Mouse (Mus musculus) liver, embryonic 14.5 days (tissue): ENCODE measurements around the gene Pnpla7. TPM values are rescaled to one million over a fixed set of nuclear protein-coding genes. Genes with fewer than 3 reads are reported as not detected.

Source experiments
- ATAC-seq: fragments of 200-750 bp; cut with Nextera tagmentation; 2 replicates; pipeline ENCODE4 v1.8.0; 2017; ENCODE audit warnings: moderate number of reproducible peaks, mild to moderate bottlenecking, moderate library complexity; ENCODE audit not compliant: insufficient read depth
- DNase-seq, 3 experiments: peaks; one replicate each; pipeline ENCODE4 v3.0.0-alpha.2; 2012 to 2013; ENCODE audit warnings: low read depth in 3 of 3, low spot score in 3 of 3
- H3K27ac ChIP-seq: fragments of 300-500 bp; sonication (generic); 2 replicates; pipeline ENCODE4 v1.5.1; 2014; ENCODE audit warnings: moderate library complexity, mild to moderate bottlenecking, control low read depth, inconsistent platforms
- H3K27me3 ChIP-seq: fragments of 300-500 bp; sonication (generic); 2 replicates; pipeline ENCODE4 v1.6.1; 2014; ENCODE audit warnings: mild to moderate bottlenecking, low read length, moderate library complexity; ENCODE audit not compliant: control insufficient read depth, insufficient read depth
- H3K36me3 ChIP-seq: fragments of 300-500 bp; sonication (generic); replicated peaks from 2 replicates; pipeline ENCODE4 v1.6.1; 2014; ENCODE audit warnings: low read depth; ENCODE audit not compliant: control insufficient read depth, insufficient read depth
- H3K4me1 ChIP-seq, 2 experiments: fragments of 200-500 bp in 1 of 2; fragments of 300-500 bp in 1 of 2; sonication (generic) in 1 of 2; replicated peaks; 2 replicates each; pipeline ENCODE4 v1.6.1; 2012 to 2014; ENCODE audit warnings: antibody characterized with exemption in 1 of 2, inconsistent platforms in 1 of 2, low read length in 1 of 2; ENCODE audit not compliant: control insufficient read depth in 2 of 2, insufficient read depth in 2 of 2
- H3K4me2 ChIP-seq: fragments of 300-500 bp; sonication (generic); 2 replicates; pipeline ENCODE4 v1.6.1; 2014; ENCODE audit warnings: low read depth, mild to moderate bottlenecking, control low read depth, moderate library complexity
- H3K4me3 ChIP-seq, 2 experiments: fragments of 200-500 bp in 1 of 2; fragments of 300-500 bp in 1 of 2; sonication (generic) in 1 of 2; 2 replicates each; pipeline ENCODE4 v1.5.1; 2012 to 2014; ENCODE audit warnings: low read depth in 2 of 2, low read length in 2 of 2, mild to moderate bottlenecking in 2 of 2, control low read depth in 1 of 2, inconsistent platforms in 1 of 2, moderate library complexity in 1 of 2; ENCODE audit not compliant: insufficient read depth in 1 of 2
- H3K9ac ChIP-seq: fragments of 300-500 bp; sonication (generic); replicated peaks from 2 replicates; pipeline ENCODE4 v1.6.1; 2014; ENCODE audit warnings: mild to moderate bottlenecking, control low read depth, moderate library complexity
- H3K9me3 ChIP-seq: fragments of 300-500 bp; sonication (generic); 2 replicates; pipeline ENCODE4 v1.6.1; 2016; ENCODE audit warnings: low read length, mixed read lengths; ENCODE audit not compliant: control insufficient read depth
- CTCF ChIP-seq: IDR thresholded peaks from 2 replicates; pipeline ENCODE4 v1.5.1; 2016; ENCODE audit warnings: antibody characterized with exemption, low read depth, control low read depth
- EP300 ChIP-seq: IDR thresholded peaks from 2 replicates; pipeline ENCODE4 v1.6.1; 2016; ENCODE audit warnings: antibody characterized with exemption, low read depth
- WGBS: fragments of 180-500 bp; shearing (Covaris S2); extraction: QIAGEN DNeasy Blood & Tissue Kit; methylation state at CpG from one replicate; pipeline ENCODE4 v1.1.7; 2014; ENCODE audit not compliant: insufficient replicate concordance; 5-methylcytosine and 5-hydroxymethylcytosine counted together
- polyA plus RNA-seq, 2 experiments: library from polyadenylated mRNA; depleted of rRNA in 1 of 2; stranded (reverse) in 1 of 2; unstranded in 1 of 2; fragments of >200 nt; fragmentation: Nextera tagmentation in 1 of 2; extraction: Ambion mirVana in 1 of 2; gene quantifications; 2 replicates each; pipeline versions ENCODE4 v1.2.1 to v1.2.3; 2012 to 2014

Pnpla7 gene
- polyA plus RNA-seq, 2 experiments = 9.6 to 11.0 TPM

DNA sequence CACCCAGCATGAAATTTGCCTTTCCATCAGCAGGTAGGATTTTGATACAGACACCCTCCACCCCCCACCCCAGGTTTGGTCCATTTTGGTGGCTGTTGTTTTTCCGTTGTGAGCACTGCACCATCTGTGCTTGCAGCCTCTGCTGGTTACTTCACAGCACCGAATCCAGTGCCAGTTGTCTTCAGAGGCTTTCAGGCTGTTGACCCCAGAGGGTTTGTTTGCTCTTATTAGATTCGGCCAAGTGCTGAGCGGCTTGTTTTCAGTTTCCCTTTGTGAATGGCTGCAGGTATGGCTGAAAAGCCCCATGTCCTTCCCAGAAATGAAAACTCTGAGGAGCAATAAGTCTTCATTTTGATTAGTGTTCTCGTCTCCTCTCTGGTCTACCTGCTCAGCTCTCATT lies 64.3 kb downstream of the Pnpla7 start:
- DNase-seq (no peak), ATAC-seq (no peak)
- Histone ChIP-seq H3K27me3 (no peaks in the 10 kb centered on the region), H3K4me1 (no peaks in the 10 kb centered on the region), H3K9me3 (no peaks in the 10 kb centered on the region), H3K9ac (no peak overlapping the region), H3K27ac (no peak overlapping the region), H3K36me3 (no peaks in the 10 kb centered on the region; the same call in 1 of the 2 replicates), H3K4me3 (no peak overlapping the region), H3K4me2 (no peak overlapping the region)
- WGBS = 70% methylated on average over 5 of the region's 5 CpGs
- TF ChIP-seq CTCF (no peak), EP300 (no peak)

DNA sequence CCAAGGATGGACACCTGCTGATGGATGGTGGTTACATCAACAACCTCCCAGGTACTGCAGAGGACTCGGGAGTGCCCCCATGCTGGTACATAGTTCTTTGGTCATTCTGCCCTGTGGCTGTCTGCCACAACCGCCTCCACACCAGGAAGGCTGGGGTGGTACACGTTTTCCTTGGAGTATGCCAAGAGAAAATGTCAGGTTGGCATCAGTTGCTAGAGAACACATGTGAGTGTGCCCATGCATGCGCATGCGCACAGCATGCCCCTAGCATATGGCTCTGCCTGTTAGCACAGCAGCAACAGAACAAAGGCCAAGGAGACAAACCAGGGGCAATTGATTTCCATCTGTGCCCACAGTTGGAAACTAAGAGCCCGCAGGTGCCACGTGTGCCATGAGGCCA lies 75.1 kb downstream of the Pnpla7 start:
- WGBS = 81% methylated on average over 7 of the region's 7 CpGs
- Histone ChIP-seq H3K27ac (no peak overlapping the region), H3K4me2 (no peak overlapping the region), H3K9me3 (no peaks in the 10 kb centered on the region), H3K36me3 (no peaks in the 10 kb centered on the region), H3K9ac (no peak overlapping the region), H3K27me3 (no peaks in the 10 kb centered on the region), H3K4me3 (no peak overlapping the region), H3K4me1 (peaks cover 0 to 3% of the 10 kb centered on the region in 2 experiments; a peak in 2 of 4 replicates)
- DNase-seq (no peak), ATAC-seq (no peak)
- TF ChIP-seq CTCF (no peak), EP300 (no peak)

DNA sequence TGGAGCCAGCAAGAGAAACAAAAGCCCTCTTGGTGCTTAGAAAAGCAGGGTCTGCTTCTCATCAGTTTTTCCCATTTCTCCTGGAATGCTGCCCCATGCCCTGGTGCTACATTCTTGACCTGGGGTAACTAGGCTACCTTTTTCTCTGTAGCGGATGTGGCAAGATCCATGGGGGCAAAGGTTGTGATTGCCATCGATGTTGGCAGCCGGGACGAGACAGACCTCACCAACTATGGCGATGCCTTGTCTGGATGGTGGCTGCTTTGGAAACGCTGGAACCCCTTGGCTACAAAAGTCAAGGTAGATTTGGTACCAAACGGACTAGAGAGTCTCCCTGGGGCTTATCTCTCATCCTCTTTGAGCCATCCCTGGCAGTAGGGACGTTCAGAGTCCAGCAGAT lies 75.6 kb downstream of the Pnpla7 start:
- Histone ChIP-seq H3K4me1 (peaks cover 0 to 3% of the 10 kb centered on the region in 2 experiments; a peak in 2 of 4 replicates), H3K9me3 (no peaks in the 10 kb centered on the region), H3K4me3 (no peak overlapping the region), H3K4me2 (no peak overlapping the region), H3K36me3 (no peaks in the 10 kb centered on the region), H3K27ac (no peak overlapping the region), H3K27me3 (no peaks in the 10 kb centered on the region), H3K9ac (no peak overlapping the region)
- no peak for DNase-seq
- 73% methylated on average over 8 of the region's 8 CpGs for WGBS
- no peak for TF ChIP-seq CTCF
- no peak for TF ChIP-seq EP300
- no peak for ATAC-seq

DNA sequence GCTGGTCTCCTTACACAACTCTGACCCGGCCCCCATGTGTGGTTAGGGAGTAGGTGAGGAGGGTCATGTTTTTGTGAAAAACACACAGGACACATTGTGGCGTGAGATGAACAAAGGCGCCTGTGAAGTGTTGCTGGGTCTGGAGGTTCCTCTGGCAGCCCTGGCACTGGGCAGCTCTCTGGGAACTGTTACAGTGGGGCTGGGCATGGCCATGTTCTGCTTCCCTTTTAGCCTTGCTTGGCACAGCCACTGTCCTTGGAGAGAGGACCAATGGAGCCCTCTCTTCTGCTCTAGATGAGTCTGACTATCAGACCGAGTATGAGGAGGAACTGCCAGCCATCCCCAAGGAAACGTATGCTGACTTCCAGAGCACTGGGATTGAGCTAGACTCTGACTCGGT lies 77.3 kb downstream of the Pnpla7 start:
- no peak for ATAC-seq
- Histone ChIP-seq H3K36me3 (no peaks in the 10 kb centered on the region), H3K27ac (no peak overlapping the region), H3K9ac (no peak overlapping the region), H3K4me1 (peaks cover 0 to 3% of the 10 kb centered on the region in 2 experiments; a peak in 2 of 4 replicates), H3K27me3 (no peaks in the 10 kb centered on the region), H3K9me3 (no peaks in the 10 kb centered on the region), H3K4me3 (no peak overlapping the region), H3K4me2 (no peak overlapping the region)
- WGBS = 84% methylated on average over 6 of the region's 6 CpGs
- no peak for TF ChIP-seq CTCF
- TF ChIP-seq EP300 = no peak
- DNase-seq = no peak

DNA sequence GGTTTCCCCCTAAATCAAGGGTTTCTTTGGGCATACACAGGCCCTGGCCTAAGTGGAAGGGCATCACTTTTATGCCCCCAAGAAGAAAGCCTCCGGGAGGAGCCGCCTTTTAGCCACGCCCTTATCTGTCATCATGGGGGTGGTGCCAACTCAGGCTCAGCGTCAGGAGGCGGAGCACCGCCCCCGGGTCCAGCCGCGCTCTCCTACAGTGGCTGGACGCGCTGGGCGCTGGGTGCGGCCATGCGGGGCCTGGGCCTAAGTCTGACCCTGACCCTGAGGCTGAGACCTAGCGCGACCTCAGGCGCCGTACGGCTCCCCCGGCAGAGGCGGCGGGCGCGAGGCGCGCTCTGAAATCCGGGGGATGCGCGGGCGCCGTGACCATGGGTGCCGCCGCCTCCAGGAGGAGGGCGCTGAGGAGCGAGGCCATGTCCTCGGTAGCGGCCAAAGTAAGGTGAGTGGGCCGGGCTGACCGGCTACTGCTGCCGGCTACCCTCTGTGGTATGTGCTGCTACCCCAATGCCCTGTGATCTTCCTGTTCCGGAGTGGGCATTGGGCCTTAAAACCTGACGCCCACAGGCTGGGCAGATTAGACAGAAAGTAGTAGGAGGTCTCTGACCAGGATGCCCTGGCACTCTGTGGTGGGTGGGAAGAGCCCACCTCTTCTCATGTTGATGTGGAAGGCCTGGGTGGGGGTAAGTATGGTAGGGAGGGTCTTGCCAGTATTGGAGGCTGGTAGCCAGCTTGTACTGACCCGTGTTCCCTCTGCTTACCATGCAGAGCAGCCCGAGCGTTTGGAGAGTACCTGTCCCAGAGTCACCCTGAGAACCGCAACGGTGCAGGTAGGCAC lies 78.6 kb downstream of the Pnpla7 start, which contains the start of gene Nsmf:
TSS of gene Nsmf (plus strand) at position 135 of the 847 bp plus-strand sequence.
- Histone ChIP-seq H3K4me3 (peak within 1 kb of the TSS; percentile 62 to 71), H3K4me1 (peaks cover 0 to 3% of the 10 kb centered on the region in 2 experiments; a peak in 2 of 4 replicates), H3K4me2 (peak within 1 kb of the TSS; percentile 70), H3K36me3 (no peaks in the 10 kb centered on the region), H3K27ac (no peak within 1 kb of the TSS), H3K27me3 (no peaks in the 10 kb centered on the region), H3K9me3 (no peaks in the 10 kb centered on the region), H3K9ac (peak within 1 kb of the TSS; percentile 59)
- DNase-seq (peak; percentile 55 to 64 (median 63)), ATAC-seq (peak; percentile 79)
- TF ChIP-seq EP300 = no peak
- TF ChIP-seq CTCF = peak; percentile 29; the same call in 1 of the 2 replicates
- 7% methylated on average over 47 of the region's 47 CpGs for WGBS
